Mouse (Mus musculus): Measurements from ENCODE around the gene Gpbp1.

GRCm38 (mm10) chr13:111537718-111538117 lies 47.8 kb upstream of the Gpbp1 start:
- no peak for TF ChIP-seq POLR2A (IDR thresholded peaks at IDR 0.05; ENCODE audit: low read depth, low read length)
- no peak for TF ChIP-seq CTCF (IDR thresholded peaks at IDR 0.05; ENCODE audit: borderline replicate concordance, insufficient read depth, low read length)

Measured in embryonic fibroblast, embryonic 13.5 days (primary cell).